Mouse (Mus musculus): ENCODE results near the gene Spag16. TPM values are rescaled to one million over a fixed set of nuclear protein-coding genes. Genes with fewer than 3 reads are reported as not detected.

The Spag16 gene
- polyA plus RNA-seq, 1 experiment, result 117 TPM

DNA sequence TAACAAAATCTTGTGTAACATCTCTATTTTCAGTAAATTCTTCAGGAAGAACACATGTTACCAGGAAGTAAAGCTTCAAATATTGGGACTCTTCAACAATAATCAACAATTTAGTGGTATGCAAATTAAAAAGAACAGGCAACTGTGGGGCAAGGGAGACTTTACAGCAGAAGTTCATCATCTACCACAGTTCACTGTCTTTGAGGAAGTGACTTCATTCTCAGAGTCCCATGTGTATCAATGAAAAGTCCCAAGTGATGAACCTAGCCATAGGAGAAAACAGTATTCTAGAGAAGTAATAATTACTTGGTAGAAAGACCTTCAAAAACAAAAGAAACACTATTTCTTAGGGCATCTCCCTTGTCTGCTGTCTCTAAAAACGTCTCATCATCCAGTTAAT lies 457.4 kb downstream of the Spag16 start:
- H3K4me1 ChIP-seq (ENCODE audit: control insufficient read depth, insufficient read depth, low read length), result no peaks in the 10 kb centered on the region
- H3K27ac ChIP-seq (ENCODE audit: control insufficient read depth, insufficient read depth, low read depth, low read length), result no peak overlapping the region
- no peak overlapping the region for H3K4me3 ChIP-seq (ENCODE audit: control insufficient read depth, low read depth, low read length)
- no peak for TF ChIP-seq POLR2A (IDR thresholded peaks at IDR 0.05; ENCODE audit: control insufficient read depth, low read depth, low read length)
- no peak for TF ChIP-seq CTCF (IDR thresholded peaks at IDR 0.05; ENCODE audit: control insufficient read depth, insufficient read depth, insufficient replicate concordance, low read depth, low read length)
- no peaks in the 10 kb centered on the region for H3K27me3 ChIP-seq (ENCODE audit: control insufficient read depth, insufficient read depth, low read length)
- H3K36me3 ChIP-seq (ENCODE audit: control insufficient read depth, insufficient read depth, low read length), result no peaks in the 10 kb centered on the region

DNA sequence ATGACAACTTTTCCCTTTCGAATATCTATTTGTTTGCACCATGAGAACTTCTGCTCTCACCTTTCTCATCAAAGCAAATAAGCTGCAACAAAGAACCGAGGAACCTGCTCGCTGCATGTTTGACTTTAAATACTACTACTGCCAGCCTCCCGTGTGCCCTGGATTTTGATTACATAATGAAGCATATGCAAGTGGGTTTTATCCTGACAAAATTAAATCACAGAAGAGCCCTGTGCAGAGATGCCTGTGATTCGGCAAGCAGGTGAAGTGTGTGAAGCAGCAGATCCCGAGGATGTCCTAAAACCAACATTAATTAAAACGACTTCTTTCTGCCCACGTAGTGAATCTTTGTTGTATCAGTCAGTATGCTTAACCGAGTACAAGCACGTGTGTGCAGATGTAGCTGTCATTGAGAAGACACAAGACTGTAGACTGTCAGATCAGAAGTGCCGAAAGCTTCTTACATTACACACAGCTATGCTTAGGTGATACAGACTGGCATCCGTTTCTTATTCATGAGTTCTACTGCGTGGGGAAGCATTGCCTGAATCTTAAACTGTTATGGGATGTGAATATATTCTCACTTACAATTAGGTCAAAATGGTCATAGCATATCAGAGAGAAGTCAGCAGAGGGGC lies 489.5 kb downstream of the Spag16 start:
- no peak overlapping the region for H3K4me3 ChIP-seq (ENCODE audit: control insufficient read depth, low read depth, low read length)
- no peak overlapping the region for H3K27ac ChIP-seq (ENCODE audit: control insufficient read depth, insufficient read depth, low read depth, low read length)
- no peaks in the 10 kb centered on the region for H3K27me3 ChIP-seq (ENCODE audit: control insufficient read depth, insufficient read depth, low read length)
- H3K36me3 ChIP-seq (ENCODE audit: control insufficient read depth, insufficient read depth, low read length), result no peaks in the 10 kb centered on the region
- H3K4me1 ChIP-seq (ENCODE audit: control insufficient read depth, insufficient read depth, low read length), result no peaks in the 10 kb centered on the region
- TF ChIP-seq CTCF (IDR thresholded peaks at IDR 0.05; ENCODE audit: control insufficient read depth, insufficient read depth, insufficient replicate concordance, low read depth, low read length) (no peak), POLR2A (IDR thresholded peaks at IDR 0.05; ENCODE audit: control insufficient read depth, low read depth, low read length) (no peak)

DNA sequence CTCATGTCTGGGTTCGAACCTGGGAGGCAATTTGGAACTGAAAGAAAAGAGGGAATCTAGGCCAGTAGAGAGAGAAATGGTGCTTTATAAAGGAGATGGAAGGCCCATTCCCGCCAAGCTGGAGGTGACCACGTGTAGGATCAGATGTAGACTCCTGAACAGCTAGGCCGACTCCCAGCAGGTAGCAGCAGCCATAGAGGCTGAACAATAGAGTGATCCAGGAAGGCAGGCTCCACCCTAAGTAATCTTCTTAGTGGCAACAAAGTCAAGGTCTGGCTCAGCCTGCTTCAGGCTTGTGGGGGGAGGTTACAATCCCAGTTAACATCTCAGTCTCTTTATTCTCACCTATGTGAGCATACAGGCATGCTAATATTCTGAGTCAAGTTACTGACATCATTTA lies 494.2 kb downstream of the Spag16 start:
- no peak for TF ChIP-seq CTCF (IDR thresholded peaks at IDR 0.05; ENCODE audit: control insufficient read depth, insufficient read depth, insufficient replicate concordance, low read depth, low read length)
- Histone ChIP-seq H3K27ac (ENCODE audit: control insufficient read depth, insufficient read depth, low read depth, low read length) (no peak overlapping the region), H3K4me3 (ENCODE audit: control insufficient read depth, low read depth, low read length) (no peak overlapping the region), H3K4me1 (ENCODE audit: control insufficient read depth, insufficient read depth, low read length) (no peaks in the 10 kb centered on the region), H3K36me3 (ENCODE audit: control insufficient read depth, insufficient read depth, low read length) (no peaks in the 10 kb centered on the region), H3K27me3 (ENCODE audit: control insufficient read depth, insufficient read depth, low read length) (no peaks in the 10 kb centered on the region)

DNA sequence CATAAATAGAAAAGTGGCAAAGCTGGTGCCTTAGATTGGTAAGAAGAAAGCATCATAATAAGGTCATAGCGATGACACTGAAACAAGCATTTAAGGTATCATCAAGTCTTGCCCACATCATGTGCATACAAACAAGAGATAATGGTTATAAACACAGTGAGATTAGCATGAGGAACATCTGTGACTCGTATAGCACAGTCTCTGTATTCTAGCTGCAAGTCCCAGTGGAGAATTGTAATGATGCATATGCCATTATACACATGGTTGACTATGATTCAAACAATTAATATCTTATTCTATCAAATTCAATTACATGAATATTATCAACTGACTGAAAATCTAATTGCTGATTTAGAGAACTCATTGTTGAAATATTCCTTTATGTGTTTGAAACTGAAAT lies 519.4 kb downstream of the Spag16 start:
- Histone ChIP-seq H3K27me3 (ENCODE audit: control insufficient read depth, insufficient read depth, low read length) (no peaks in the 10 kb centered on the region), H3K4me1 (ENCODE audit: control insufficient read depth, insufficient read depth, low read length) (no peaks in the 10 kb centered on the region), H3K27ac (ENCODE audit: control insufficient read depth, insufficient read depth, low read depth, low read length) (no peak overlapping the region), H3K4me3 (ENCODE audit: control insufficient read depth, low read depth, low read length) (no peak overlapping the region), H3K36me3 (ENCODE audit: control insufficient read depth, insufficient read depth, low read length) (no peaks in the 10 kb centered on the region)
- TF ChIP-seq POLR2A (IDR thresholded peaks at IDR 0.05; ENCODE audit: control insufficient read depth, low read depth, low read length) (no peak), CTCF (IDR thresholded peaks at IDR 0.05; ENCODE audit: control insufficient read depth, insufficient read depth, insufficient replicate concordance, low read depth, low read length) (no peak)

DNA sequence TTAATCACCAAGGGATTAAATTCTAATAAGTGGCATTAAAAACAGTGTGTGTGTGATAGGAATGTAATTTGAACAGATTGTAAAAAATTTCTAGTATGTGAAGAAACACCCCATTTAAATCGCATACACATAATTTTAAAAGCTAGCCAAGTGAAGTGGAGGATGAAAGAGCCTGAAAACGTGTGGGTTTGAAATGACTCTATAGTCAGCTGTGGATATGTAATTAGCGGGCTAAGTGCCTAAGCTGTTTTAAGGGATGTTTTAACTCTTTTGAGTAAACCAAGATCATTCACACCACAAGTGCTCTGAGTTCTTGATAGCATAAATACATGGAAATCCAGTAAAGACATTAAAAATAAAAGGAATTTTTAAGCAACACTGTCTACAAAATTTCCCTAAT lies 524.6 kb downstream of the Spag16 start:
- no peak overlapping the region for H3K4me3 ChIP-seq (ENCODE audit: control insufficient read depth, low read depth, low read length)
- H3K27me3 ChIP-seq (ENCODE audit: control insufficient read depth, insufficient read depth, low read length), result no peaks in the 10 kb centered on the region
- TF ChIP-seq POLR2A (IDR thresholded peaks at IDR 0.05; ENCODE audit: control insufficient read depth, low read depth, low read length) (no peak), CTCF (IDR thresholded peaks at IDR 0.05; ENCODE audit: control insufficient read depth, insufficient read depth, insufficient replicate concordance, low read depth, low read length) (no peak)
- no peak overlapping the region for H3K27ac ChIP-seq (ENCODE audit: control insufficient read depth, insufficient read depth, low read depth, low read length)
- H3K4me1 ChIP-seq (ENCODE audit: control insufficient read depth, insufficient read depth, low read length), result no peaks in the 10 kb centered on the region
- no peaks in the 10 kb centered on the region for H3K36me3 ChIP-seq (ENCODE audit: control insufficient read depth, insufficient read depth, low read length)

DNA sequence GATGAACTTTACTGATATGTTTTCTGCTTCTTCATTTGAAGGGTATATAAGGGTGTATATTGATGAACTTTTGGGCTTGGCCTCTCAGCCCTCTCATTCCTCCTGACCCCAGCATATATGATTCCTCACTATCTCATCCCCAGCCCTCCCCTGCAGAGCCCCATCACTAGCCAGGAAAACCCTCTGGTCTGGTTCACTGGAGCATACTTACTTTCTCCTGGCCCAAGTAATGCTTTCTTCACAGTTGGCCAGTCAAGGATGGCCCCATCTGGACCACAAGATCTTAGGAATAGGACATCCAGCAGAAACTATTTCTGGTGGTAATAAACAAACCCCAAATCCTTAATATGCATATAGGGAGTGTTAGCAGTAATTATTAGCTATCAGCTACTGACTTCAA lies 527.2 kb downstream of the Spag16 start:
- Histone ChIP-seq H3K27ac (ENCODE audit: control insufficient read depth, insufficient read depth, low read depth, low read length) (no peak overlapping the region), H3K4me1 (ENCODE audit: control insufficient read depth, insufficient read depth, low read length) (no peaks in the 10 kb centered on the region), H3K27me3 (ENCODE audit: control insufficient read depth, insufficient read depth, low read length) (no peaks in the 10 kb centered on the region), H3K36me3 (ENCODE audit: control insufficient read depth, insufficient read depth, low read length) (no peaks in the 10 kb centered on the region), H3K4me3 (ENCODE audit: control insufficient read depth, low read depth, low read length) (no peak overlapping the region)
- no peak for TF ChIP-seq POLR2A (IDR thresholded peaks at IDR 0.05; ENCODE audit: control insufficient read depth, low read depth, low read length)
- TF ChIP-seq CTCF (IDR thresholded peaks at IDR 0.05; ENCODE audit: control insufficient read depth, insufficient read depth, insufficient replicate concordance, low read depth, low read length), result no peak

DNA sequence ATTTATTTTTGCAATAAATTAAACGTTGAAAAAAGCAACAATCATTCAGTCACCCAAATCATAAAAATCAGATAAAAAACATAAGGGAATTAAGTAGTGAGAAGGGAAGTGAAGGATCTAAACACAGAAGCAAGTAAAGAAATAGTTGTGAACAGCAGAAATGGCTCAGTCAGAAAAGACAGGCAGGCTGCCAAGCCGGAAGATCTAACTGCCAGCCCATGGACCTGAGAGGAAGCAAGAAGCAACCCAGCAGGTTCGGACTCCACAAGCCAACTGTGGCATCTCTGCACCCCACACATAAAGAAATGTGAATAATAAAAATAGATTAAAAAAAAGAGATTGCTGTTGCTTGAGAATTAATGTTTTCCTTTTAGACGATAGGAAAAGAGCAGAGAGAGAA lies 545.0 kb downstream of the Spag16 start:
- TF ChIP-seq CTCF (IDR thresholded peaks at IDR 0.05; ENCODE audit: control insufficient read depth, insufficient read depth, insufficient replicate concordance, low read depth, low read length) (no peak), POLR2A (IDR thresholded peaks at IDR 0.05; ENCODE audit: control insufficient read depth, low read depth, low read length) (no peak)
- no peaks in the 10 kb centered on the region for H3K27me3 ChIP-seq (ENCODE audit: control insufficient read depth, insufficient read depth, low read length)

DNA sequence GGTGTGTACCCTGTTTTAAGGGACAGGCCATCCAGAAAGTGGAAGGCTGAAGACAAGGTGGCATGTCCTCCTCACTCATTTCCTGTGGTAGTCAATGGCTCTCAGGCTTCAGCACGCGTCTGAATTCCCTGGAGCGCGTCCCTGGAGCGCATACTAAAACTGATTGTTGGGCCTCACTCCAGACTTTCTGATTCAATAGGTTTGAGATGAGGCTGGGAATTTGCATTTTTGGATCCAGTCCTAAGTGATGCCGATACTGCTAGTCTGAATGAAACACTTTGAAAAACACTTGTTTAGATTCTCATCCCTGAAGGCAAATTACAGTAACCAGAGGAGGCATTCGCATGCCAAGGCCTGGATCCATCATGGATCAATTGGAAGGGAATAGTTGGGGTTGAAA lies 553.3 kb downstream of the Spag16 start:
- TF ChIP-seq POLR2A (IDR thresholded peaks at IDR 0.05; ENCODE audit: control insufficient read depth, low read depth, low read length) (no peak), CTCF (IDR thresholded peaks at IDR 0.05; ENCODE audit: control insufficient read depth, insufficient read depth, insufficient replicate concordance, low read depth, low read length) (no peak)
- no peak overlapping the region for H3K27ac ChIP-seq (ENCODE audit: control insufficient read depth, insufficient read depth, low read depth, low read length)
- no peaks in the 10 kb centered on the region for H3K36me3 ChIP-seq (ENCODE audit: control insufficient read depth, insufficient read depth, low read length)
- no peak overlapping the region for H3K4me3 ChIP-seq (ENCODE audit: control insufficient read depth, low read depth, low read length)
- no peaks in the 10 kb centered on the region for H3K4me1 ChIP-seq (ENCODE audit: control insufficient read depth, insufficient read depth, low read length)
- H3K27me3 ChIP-seq (ENCODE audit: control insufficient read depth, insufficient read depth, low read length), result no peaks in the 10 kb centered on the region

More for the DNA sequence above, 545.0 kb downstream of the Spag16 start:
- Histone ChIP-seq H3K4me3 (ENCODE audit: control insufficient read depth, low read depth, low read length) (no peak overlapping the region), H3K36me3 (ENCODE audit: control insufficient read depth, insufficient read depth, low read length) (no peaks in the 10 kb centered on the region), H3K27ac (ENCODE audit: control insufficient read depth, insufficient read depth, low read depth, low read length) (no peak overlapping the region), H3K4me1 (ENCODE audit: control insufficient read depth, insufficient read depth, low read length) (no peaks in the 10 kb centered on the region)
